Mouse (Mus musculus) lung, postnatal 25 days (tissue): ENCODE measurements at regions not wholly inside any gene's neighbourhood (a gene's known extent, or its start where the extent isn't known, plus 50 kb on each side); places are given as distances from the start of the nearest gene placed in this dataset.

ENCODE experiments used
- DNase-seq: peaks from one replicate; pipeline ENCODE4 v3.0.0; 2022; ENCODE audit warnings: low spot score

DNA sequence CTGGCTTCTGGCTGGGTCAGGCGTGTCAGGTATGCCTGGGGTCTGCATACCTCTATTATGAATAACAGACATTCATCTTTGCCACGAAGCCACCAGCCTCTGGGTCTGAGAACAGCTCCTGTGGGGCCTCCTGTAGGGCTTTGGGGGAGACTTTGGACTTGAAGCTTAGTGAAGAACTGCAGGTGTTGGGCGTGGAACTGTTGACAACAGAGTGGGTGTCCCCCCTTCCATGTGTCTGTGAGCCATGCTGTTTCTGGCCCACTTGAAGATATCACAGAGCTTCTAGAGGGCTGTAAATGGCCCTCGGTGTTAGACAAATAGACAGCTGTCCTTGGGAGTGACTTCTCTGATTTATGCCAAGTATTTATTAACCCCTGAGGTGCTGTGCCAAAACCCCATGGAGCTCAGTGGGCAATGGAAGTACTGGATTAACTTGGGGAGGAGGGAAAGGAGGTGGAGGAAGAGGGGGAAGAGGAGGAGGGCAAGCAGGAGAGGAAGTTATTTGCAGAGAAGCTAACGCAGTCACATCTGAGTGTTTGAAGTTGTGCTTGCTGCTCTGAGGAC is 450.8 kb upstream of the Kcnab2 start:
- DNase-seq: no peak

DNA sequence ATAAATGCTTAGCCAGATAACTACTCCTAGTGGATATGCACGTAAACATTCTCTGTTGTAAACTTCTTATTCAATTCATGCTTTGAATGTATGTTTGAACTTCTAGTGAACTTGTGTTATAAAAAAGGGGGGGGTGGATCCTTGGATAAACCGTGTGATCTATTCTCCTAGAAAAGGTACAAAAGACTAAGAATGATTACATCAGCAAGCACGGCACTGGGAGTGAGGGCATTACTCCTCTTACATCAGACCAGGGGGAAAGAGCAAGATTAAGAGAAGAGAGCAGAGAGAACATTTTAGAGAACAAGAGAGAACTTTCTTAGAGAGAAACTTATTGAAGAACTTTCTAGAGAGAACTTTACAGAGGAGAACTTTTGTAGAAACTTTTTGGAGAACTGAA is 442.6 kb upstream of the Kcnab2 start:
- no peak for DNase-seq

GRCm38 (mm10) chr4:152919851-152920250 is 442.2 kb upstream of the Kcnab2 start:
- no peak for DNase-seq

DNA sequence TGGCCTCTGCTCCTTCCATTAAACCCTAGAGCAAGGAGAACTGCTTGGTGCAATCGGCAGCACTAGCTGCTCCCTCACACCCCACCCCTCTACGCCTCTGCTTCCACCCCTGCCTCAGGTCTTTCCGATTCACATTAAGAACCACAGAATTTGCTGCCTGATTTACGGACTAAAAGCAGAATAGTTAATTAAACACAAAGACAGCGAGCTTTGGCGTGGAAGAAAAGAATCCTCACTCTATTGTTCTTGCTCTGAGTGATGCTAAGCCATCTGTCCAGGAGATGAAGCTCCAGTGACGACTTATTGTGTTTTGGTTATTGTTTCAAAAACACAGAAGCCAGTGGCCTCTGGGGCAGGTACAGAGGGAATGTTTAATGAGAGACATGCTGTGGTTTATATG is 438.9 kb upstream of the Kcnab2 start:
- DNase-seq: no peak

DNA sequence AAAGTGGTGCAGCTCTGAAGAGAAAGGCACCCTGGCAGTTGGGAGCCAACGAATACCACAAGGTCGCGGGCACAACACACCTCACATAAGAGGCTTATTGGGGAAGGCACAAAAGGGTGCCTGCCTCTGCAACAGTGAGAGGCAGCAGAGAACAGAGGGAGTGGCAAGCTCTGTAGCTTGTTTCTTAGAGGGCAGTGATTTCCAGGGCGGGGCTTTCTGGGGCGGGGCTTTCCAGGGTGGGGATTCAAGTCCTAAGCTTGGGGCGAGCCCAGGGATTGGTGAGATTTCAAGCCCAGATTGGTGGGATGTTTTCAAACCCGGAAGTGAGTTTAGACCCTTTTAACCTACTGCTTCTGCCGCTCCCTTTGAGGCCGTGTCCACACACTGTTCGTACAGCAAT is 435.8 kb upstream of the Kcnab2 start:
- DNase-seq: no peak

DNA sequence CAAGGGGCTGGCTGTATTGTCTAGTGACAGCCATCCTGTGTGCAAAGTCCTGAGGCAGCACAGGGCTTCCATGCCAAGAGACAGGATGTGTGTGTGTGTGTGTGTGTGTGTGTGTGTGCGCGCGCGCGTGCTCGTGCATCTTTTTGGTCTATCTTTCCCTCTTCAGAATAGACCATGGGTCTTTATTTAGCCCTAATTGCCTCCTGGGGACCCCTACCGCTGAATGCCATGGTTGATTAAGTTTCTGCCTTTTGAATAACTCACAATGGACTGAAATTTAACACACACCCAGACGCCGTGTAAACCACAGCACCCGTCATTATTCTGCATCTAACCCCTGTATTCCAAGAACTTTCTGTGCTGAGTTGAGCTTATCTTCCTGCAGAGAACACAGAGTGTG is 435.2 kb upstream of the Kcnab2 start:
- no peak for DNase-seq

DNA sequence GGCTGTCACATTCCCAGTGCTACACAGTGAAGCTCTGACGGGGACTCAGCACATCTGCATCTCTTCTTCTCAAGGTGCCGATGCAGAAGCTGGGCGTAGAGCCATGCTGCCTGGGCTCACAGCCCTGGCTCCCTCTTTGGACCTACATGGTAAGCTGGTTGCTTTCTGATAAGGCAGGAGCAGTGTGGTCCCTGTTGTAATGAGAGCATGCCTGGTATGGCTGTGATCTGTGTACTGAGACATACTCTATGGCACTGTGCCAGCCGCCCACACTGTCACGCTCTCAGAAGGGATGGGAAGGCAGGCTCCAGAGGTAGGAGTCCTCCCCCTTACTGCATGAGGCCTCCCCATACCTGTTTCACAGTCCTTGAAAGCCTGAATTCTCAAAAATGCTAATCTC is 430.6 kb upstream of the Kcnab2 start:
- no peak for DNase-seq

DNA sequence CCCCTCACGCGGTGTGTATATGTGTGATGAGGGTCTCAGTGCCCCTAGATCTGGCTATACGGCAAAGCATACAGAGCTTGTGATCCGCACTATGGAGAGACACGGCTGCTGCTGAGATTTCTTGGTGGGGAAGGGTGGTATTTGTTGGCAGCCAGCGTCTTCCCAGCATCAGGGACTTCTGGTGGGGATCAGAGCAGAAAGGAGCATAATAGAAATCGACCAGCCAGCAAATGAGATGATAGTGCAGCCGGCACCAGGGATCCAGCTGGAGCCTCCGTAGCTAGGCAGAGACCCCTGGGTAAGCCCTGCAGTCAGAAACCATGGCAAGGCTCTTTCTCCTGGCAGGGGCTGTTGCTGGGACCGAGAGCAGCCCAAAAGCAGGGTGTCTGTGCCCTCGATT is 425.2 kb upstream of the Kcnab2 start:
- DNase-seq: no peak

DNA sequence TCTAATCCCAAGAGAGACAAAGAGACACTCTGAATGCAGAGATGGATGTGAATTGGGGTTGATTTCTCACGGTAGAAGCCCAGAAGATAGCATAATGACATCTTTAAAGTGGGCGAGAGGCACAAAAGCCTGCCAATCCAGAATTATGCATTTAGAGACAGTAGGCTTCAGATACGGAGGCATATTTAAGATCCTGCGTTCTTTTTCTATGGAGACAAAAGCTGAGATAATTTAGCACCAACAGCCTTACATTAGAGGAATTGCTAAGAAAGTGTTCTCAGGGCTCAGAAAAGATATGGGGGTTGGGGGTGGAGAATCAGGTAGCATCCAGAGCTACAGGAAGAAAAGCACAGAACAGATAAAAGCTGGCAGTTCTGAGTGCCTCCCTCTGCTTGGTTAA is 422.4 kb upstream of the Kcnab2 start:
- DNase-seq: no peak

GRCm38 (mm10) chr4:152895076-152895475 is 417.4 kb upstream of the Kcnab2 start:
- DNase-seq: no peak

GRCm38 (mm10) chr4:152892997-152893396 is 415.3 kb upstream of the Kcnab2 start:
- DNase-seq: no peak

DNA sequence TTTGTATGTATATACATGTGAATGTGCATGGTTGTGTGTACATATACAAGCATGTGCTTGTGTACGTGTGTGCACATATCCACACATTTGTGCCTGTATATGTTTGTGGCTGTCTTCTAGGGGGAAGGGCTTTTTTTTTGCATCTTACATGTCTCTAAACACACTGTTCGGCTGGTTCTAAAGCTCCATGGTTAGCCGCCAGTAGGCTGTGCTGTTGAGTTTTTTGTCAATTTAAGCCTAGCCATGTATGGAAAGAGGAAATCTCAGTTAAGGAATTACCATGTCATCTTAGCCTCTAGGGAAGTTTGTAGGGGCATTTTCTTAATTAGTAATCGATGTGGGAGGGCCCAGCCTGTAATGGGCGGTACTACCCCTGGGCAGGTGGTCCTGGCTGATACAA is 411.5 kb upstream of the Kcnab2 start:
- no peak for DNase-seq

DNA sequence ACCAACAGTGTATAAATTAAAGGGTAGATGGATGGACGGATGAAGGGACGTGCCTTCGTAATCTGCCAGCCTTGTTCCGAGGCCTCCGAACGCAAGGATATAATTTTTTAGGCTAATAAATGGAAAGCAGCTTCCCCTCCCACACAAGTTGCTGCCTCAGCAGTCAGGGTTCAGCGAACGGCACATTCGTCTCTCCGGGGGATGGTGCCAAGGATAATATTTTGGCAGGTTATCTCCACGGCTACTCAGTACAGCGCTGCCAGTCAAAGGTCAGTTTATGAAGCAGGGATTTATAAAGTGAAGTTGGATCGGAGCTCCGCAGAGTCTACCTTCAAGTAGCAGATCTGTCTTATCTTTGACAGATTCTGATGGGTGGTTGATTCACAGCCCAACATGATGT is 410.6 kb upstream of the Kcnab2 start:
- DNase-seq: no peak

- no peak for DNase-seq
Observed at GRCm38 (mm10) chr4:152886773-152887172, 409.1 kb upstream of the Kcnab2 start.

GRCm38 (mm10) chr4:152881433-152881930 is 403.8 kb upstream of the Kcnab2 start:
- no peak for DNase-seq

- DNase-seq: no peak
Observed at GRCm38 (mm10) chr4:152880368-152880767, 402.7 kb upstream of the Kcnab2 start.

- no peak for DNase-seq
Observed at GRCm38 (mm10) chr4:152878941-152879340, 401.3 kb upstream of the Kcnab2 start.

- no peak for DNase-seq
Observed at GRCm38 (mm10) chr4:152878401-152878800, 400.7 kb upstream of the Kcnab2 start.

DNA sequence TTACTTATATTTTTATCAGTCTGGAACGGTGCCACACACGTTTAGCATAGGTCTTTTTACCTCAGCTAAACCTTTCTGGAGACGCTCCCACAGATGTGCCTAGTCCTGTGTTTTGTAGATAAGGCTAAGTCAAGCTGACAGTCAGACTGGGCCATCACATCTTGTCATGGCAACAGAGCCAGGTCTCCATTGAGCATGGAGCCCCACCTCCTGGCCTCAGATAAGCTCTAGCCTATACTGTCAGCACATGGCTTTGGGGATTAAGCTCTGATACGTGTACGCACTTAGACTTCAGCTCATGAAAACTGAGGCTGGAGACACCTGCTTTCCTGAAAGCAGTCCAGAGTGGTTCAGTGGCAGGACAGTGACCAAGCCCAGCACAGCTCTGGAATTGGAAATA is 392.4 kb upstream of the Kcnab2 start:
- no peak for DNase-seq

DNA sequence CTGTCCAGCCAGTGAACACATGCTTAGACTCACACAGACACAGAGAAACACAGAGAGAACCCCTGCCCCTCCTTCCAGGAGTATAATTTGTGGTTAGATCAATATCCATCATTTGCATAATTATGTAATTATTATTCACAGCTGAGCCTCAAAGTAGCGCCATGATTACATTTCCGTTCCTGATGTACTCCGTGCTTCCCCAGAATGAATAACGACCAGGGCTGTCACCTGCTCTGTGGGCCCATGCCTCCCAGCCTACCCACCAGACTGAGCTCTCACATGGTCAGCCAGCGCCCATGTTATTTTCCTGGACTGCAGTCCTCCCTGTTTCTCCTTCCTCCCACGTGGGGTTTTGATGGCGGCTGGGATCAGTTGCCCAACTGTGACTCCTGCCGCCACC is 388.2 kb upstream of the Kcnab2 start:
- no peak for DNase-seq

- no peak for DNase-seq
Observed at GRCm38 (mm10) chr4:152862818-152863614, 385.3 kb upstream of the Kcnab2 start.

- no peak for DNase-seq
Observed at GRCm38 (mm10) chr4:152859161-152859560, 381.5 kb upstream of the Kcnab2 start.

- no peak for DNase-seq
Observed at GRCm38 (mm10) chr4:152850147-152850546, 372.5 kb upstream of the Kcnab2 start.

GRCm38 (mm10) chr4:152836080-152836479 is 358.4 kb upstream of the Kcnab2 start:
- no peak for DNase-seq
